Mouse (Mus musculus): Measurements from ENCODE around the gene Fut11. TPM values are rescaled to one million over a fixed set of nuclear protein-coding genes. Genes with fewer than 3 reads are reported as not detected.

The Fut11 gene
- total and polyA plus RNA-seq, 3 experiments = 0.69 to 1.8 TPM; not detected in 1

DNA sequence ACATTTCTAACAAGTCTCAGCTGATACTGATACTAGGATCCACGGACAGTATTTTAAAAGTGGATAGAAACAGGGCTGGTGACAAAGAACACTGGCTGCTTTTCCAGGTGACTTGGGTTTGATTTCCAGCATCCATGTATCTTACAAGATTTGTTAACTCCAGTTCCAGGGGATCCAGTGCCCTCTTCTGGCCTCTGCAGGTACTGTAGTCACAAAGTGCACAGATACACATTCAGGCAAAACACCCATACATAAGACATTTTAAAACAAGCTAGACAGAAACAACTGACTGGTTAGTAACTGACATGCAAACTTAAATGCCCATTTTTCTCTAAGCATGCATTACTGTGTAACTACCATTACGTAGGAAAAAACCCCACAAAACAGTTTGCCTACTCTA, 21.8 kb upstream of the Fut11 start (continued):
- no peak for TF ChIP-seq MEF2A (IDR thresholded peaks at IDR 0.05; ENCODE audit: extremely low read depth, insufficient replicate concordance, low read depth, low read length, poor library complexity, severe bottlenecking)
- 0 out of 2 replicates have a peak, but pooled peaks have one; percentile 35 for TF ChIP-seq HCFC1 (IDR thresholded peaks at IDR 0.05; ENCODE audit: low read depth, low read length)
- no peak; the same call in none of the 2 replicates for TF ChIP-seq ZNF384 (IDR thresholded peaks at IDR 0.05; ENCODE audit: low read depth, low read length)
- 0 out of 2 replicates have a peak, but pooled peaks have one; percentile 49 for TF ChIP-seq MAZ (IDR thresholded peaks at IDR 0.05; ENCODE audit: low read depth, low read length)
- no peak for TF ChIP-seq NELFE (IDR thresholded peaks at IDR 0.05; ENCODE audit: low read depth, low read length)
- no peak for TF ChIP-seq MAFK (IDR thresholded peaks at IDR 0.05; ENCODE audit: borderline replicate concordance, low read depth, low read length)
- 0 out of 2 replicates have a peak, but pooled peaks have one; percentile 12 for TF ChIP-seq ELF1 (IDR thresholded peaks at IDR 0.05; ENCODE audit: low read depth, low read length)
- TF ChIP-seq ZMIZ1 (IDR thresholded peaks at IDR 0.05; ENCODE audit: low read depth, low read length) = no peak
- peak; percentile 54; the same call in 1 of the 2 replicates for TF ChIP-seq JUND (IDR thresholded peaks at IDR 0.05; ENCODE audit: low read depth, low read length)
- no peak for TF ChIP-seq E2F4 (IDR thresholded peaks at IDR 0.05; ENCODE audit: borderline replicate concordance, low read depth, low read length)
- peak; percentile 46; the same call in 1 of the 2 replicates for TF ChIP-seq SIN3A (IDR thresholded peaks at IDR 0.05; ENCODE audit: low read length)
- TF ChIP-seq CTCF (IDR thresholded peaks at IDR 0.05 in 2 of 3, conservative IDR thresholded peaks at IDR 0.05 in 1 of 3; ENCODE audit: control insufficient read depth in 1 of 3, insufficient read depth in 1 of 3, low read depth in 2 of 3, low read length in 3 of 3, poor library complexity in 1 of 3, severe bottlenecking in 1 of 3) = peak; percentile 57 to 75 (median 74)
- TF ChIP-seq TBP (IDR thresholded peaks at IDR 0.05; ENCODE audit: low read depth, low read length) = no peak
- no peak for TF ChIP-seq POLR2A (IDR thresholded peaks at IDR 0.05; ENCODE audit: control insufficient read depth in 1 of 2, insufficient read depth in 1 of 2, low read depth in 1 of 2, low read length in 2 of 2, poor library complexity in 1 of 2)
- no peak for TF ChIP-seq USF2 (IDR thresholded peaks at IDR 0.05; ENCODE audit: borderline replicate concordance in 1 of 2, insufficient read depth in 1 of 2, low read depth in 1 of 2, low read length in 2 of 2)
- TF ChIP-seq TAL1 (IDR thresholded peaks at IDR 0.05; ENCODE audit: low read length) = no peak
- peak; percentile 70 for TF ChIP-seq SMC3 (IDR thresholded peaks at IDR 0.05; ENCODE audit: low read depth, low read length)
- no peak for TF ChIP-seq UBTF (IDR thresholded peaks at IDR 0.05; ENCODE audit: borderline replicate concordance, insufficient read depth, low read depth, low read length)
- no peak for TF ChIP-seq BHLHE40 (IDR thresholded peaks at IDR 0.05; ENCODE audit: borderline replicate concordance, low read depth, low read length)
- no peak for TF ChIP-seq USF1 (IDR thresholded peaks at IDR 0.05; ENCODE audit: low read depth, low read length)
- 0 out of 2 replicates have a peak, but pooled peaks have one; percentile 19 for TF ChIP-seq MYB (IDR thresholded peaks at IDR 0.05; ENCODE audit: low read depth, low read length)
- 0 out of 2 replicates have a peak, but pooled peaks have one; percentile 20 for TF ChIP-seq CHD1 (IDR thresholded peaks at IDR 0.05; ENCODE audit: low read depth, low read length)
- TF ChIP-seq KAT2A (conservative IDR thresholded peaks at IDR 0.05; ENCODE audit: low read depth, low read length) = no peak
- no peak; the same call in 1 of the 2 replicates for TF ChIP-seq MAX (IDR thresholded peaks at IDR 0.05; ENCODE audit: low read length)

GRCm38 (mm10) chr14:20673735-20674063, 21.1 kb upstream of the Fut11 start:
- Histone ChIP-seq H3K36me3 (ENCODE audit: control insufficient read depth in 1 of 2, insufficient read depth in 2 of 2, low read length in 2 of 2) (peaks cover 14 to 19% of the 10 kb centered on the region in 2 experiments), H3K27me3 (ENCODE audit: control insufficient read depth in 1 of 2, insufficient read depth in 2 of 2, low read length in 2 of 2) (no peaks in the 10 kb centered on the region)
- no peak for DNase-seq (ENCODE audit: low read depth, low spot score)
- TF ChIP-seq EP300 (IDR thresholded peaks at IDR 0.05; ENCODE audit: low read depth in 1 of 2, low read length in 2 of 2) (0 out of 4 replicates have a peak, but pooled peaks of 1 of the 2 experiments have one; percentile 6), CTCF (IDR thresholded peaks at IDR 0.05 in 2 of 3, conservative IDR thresholded peaks at IDR 0.05 in 1 of 3; ENCODE audit: control insufficient read depth in 1 of 3, insufficient read depth in 1 of 3, low read depth in 2 of 3, low read length in 3 of 3, poor library complexity in 1 of 3, severe bottlenecking in 1 of 3) (no peak), MYC (IDR thresholded peaks at IDR 0.05; ENCODE audit: low read depth, low read length) (peak; percentile 97), USF2 (IDR thresholded peaks at IDR 0.05; ENCODE audit: borderline replicate concordance in 1 of 2, insufficient read depth in 1 of 2, low read depth in 1 of 2, low read length in 2 of 2) (no peak), SMC3 (IDR thresholded peaks at IDR 0.05; ENCODE audit: low read depth, low read length) (no peak), TCF12 (IDR thresholded peaks at IDR 0.05; ENCODE audit: low read depth, low read length) (no peak), JUND (IDR thresholded peaks at IDR 0.05; ENCODE audit: low read depth, low read length) (0 out of 2 replicates have a peak, but pooled peaks have one; percentile 29), ZKSCAN1 (IDR thresholded peaks at IDR 0.05; ENCODE audit: low read depth, low read length) (no peak), UBTF (IDR thresholded peaks at IDR 0.05; ENCODE audit: borderline replicate concordance, insufficient read depth, low read depth, low read length) (no peak), CHD2 (IDR thresholded peaks at IDR 0.05; ENCODE audit: low read length) (peak; percentile 33; the same call in 1 of the 2 replicates), MXI1 (IDR thresholded peaks at IDR 0.05; ENCODE audit: low read depth, low read length) (peak; percentile 90), ELF1 (IDR thresholded peaks at IDR 0.05; ENCODE audit: low read depth, low read length) (no peak), SIN3A (IDR thresholded peaks at IDR 0.05; ENCODE audit: low read length) (no peak), MAX (IDR thresholded peaks at IDR 0.05; ENCODE audit: low read length) (peak; percentile 87), USF1 (IDR thresholded peaks at IDR 0.05; ENCODE audit: low read depth, low read length) (peak; percentile 59), ETS1 (IDR thresholded peaks at IDR 0.05; ENCODE audit: low read depth, low read length) (peak; percentile 11; the same call in 1 of the 2 replicates), HCFC1 (IDR thresholded peaks at IDR 0.05; ENCODE audit: low read depth, low read length) (no peak), BHLHE40 (IDR thresholded peaks at IDR 0.05; ENCODE audit: borderline replicate concordance, low read depth, low read length) (no peak)

More at GRCm38 (mm10) chr14:20673735-20674063, 21.1 kb upstream of the Fut11 start:
- H3K4me1 ChIP-seq (ENCODE audit: control insufficient read depth in 1 of 2, insufficient read depth in 2 of 2, low read length in 2 of 2) = peaks cover 8 to 11% of the 10 kb centered on the region in 2 experiments
- peaks cover 17% of the 10 kb centered on the region for H3K79me2 ChIP-seq (ENCODE audit: control insufficient read depth, insufficient read depth, low read length, poor library complexity)
- peak overlapping the region; percentile 77 for H3K9ac ChIP-seq (ENCODE audit: control insufficient read depth, low read depth, low read length, poor library complexity, severe bottlenecking)
- peak overlapping the region; percentile 82 for H3K27ac ChIP-seq (ENCODE audit: control insufficient read depth, low read depth, low read length)
- peak overlapping the region; percentile 54 to 89 for H3K4me3 ChIP-seq (ENCODE audit: control insufficient read depth in 1 of 2, insufficient read depth in 1 of 2, low read depth in 2 of 2, low read length in 2 of 2)
- no peaks in the 10 kb centered on the region for H3K9me3 ChIP-seq (replicated peaks; ENCODE audit: insufficient read depth, low read length)

All from MEL (cell line).